Mouse (Mus musculus): Measurements from ENCODE around the gene Cdc73.
"Not testable (repeated sequence)": the region's sequence is repeated elsewhere in the genome, so short reads cannot be mapped to it uniquely, and the experiment has no call there.

Cdc73 gene

GRCm38 (mm10) chr1:143702741-143703262 lies at the start of gene Cdc73:
Gene Cdc73, minus strand, starts transcription at chr1:143702893.
- DNase-seq (ENCODE audit: low read depth) = peak; percentile 46

DNA sequence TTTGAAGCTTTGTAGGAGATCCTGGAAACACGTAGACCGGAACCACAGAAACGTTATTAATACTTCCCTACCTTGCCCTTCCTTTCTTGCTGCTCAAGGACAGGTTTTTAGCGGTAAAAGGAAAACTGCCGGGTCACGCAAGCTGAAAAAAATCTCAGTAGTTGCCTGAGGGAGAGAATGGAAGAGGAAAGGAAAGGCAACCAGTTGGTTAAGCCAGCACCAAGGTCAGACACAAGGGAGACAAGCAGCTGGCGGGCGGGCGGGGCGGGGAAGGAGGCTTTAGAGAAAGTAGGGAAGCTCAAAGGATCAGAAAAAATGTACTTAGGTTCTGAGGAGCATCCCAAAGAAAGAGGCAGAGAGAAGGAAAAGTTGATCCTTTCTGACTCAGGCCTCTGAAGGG lies 43.2 kb upstream of the Cdc73 start:
- no peak for DNase-seq (ENCODE audit: low read depth)

- no peak for DNase-seq (ENCODE audit: low read depth)
These were observed 39.5 kb upstream of the Cdc73 start for GRCm38 (mm10) chr1:143742186-143742585.

DNA sequence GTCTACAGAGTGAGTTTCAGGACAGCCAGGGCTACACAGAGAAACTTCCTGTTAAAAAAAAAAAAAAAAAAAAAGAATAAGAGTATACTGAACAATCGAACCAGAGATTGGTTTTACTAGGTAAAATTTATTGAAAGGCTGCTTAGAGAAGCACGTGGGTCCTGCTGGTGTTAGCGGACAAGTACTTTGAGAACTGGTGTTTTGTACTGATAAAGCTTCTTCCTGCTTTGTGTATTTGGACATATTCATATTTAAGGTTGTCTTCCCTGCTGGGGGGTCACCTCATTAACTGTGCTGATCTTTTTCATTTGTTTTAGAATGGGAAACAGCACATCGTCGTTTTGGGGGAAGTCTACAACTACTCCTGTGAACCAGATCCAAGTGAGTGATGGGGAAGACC lies 38.6 kb upstream of the Cdc73 start:
- no peak for DNase-seq (ENCODE audit: low read depth)

DNA sequence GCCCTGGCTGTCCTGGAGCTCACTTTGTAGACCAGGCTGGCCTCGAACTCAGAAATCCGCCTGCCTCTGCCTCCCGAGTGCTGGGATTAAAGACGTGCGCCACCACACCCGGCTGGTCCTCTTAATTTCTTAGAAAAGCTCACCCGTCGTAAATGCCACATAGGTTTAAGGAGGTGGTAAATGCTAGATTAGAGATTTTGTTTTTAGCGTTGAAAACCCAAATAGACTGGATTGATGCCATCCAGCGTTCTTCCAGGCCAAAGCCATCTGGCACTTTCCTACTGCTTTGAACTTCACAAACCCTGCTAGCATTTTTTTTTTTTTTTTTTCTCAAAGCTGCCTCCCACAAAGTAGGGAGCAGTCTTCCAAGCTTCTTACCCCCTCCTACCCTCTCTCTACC lies 37.9 kb upstream of the Cdc73 start:
- no peak for DNase-seq (ENCODE audit: low read depth)

DNA sequence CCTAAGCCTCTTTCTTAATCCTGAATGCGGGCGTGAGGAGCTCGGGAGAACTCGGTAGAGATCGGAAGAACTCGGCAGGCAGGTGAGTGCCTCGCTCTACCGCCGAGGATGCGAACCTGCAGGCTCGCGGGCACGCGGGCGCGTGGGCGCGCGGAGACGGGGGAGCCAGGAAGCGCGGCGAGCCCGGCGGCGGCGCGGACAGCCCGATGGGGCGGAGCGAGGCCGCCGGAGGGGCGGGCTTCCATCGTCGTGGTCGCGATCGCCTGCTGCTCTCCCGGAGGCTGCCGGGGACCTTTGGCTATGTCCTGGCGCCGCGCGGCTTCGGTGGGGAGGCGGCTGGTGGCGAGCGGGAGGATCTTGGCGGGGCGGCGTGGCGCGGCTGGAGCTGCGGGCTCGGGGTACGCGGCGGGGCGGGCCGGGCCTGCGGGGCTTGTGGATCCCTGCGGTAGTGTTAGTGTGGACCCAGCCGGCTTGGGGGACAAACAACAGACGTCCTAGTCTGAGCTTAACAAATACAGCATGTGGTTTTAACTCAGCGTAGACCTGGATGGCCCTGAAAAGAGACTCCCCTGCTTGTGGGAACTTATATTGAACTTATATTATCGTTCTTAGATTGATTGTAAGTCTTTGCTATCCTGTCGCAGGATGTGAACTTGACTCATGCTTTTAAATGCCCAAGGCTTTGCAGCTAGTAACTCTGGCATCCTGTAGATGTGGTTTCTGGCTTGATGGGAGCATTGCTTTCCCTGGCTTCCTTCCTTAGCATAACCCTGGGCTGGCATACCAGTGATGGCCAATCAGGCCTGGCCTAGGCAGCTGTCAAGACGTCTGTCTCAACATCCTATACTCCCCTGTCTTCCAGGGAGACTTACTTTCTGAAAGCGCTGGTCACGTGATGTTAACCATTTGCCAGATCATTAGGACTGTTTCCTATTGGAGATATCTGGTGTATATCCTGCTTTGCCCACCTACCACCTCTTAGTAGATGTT lies 37.0 kb upstream of the Cdc73 start:
- peak; percentile 54 for DNase-seq (ENCODE audit: low read depth)

GRCm38 (mm10) chr1:143738811-143739210 lies 36.1 kb upstream of the Cdc73 start:
- no peak for DNase-seq (ENCODE audit: low read depth)

DNA sequence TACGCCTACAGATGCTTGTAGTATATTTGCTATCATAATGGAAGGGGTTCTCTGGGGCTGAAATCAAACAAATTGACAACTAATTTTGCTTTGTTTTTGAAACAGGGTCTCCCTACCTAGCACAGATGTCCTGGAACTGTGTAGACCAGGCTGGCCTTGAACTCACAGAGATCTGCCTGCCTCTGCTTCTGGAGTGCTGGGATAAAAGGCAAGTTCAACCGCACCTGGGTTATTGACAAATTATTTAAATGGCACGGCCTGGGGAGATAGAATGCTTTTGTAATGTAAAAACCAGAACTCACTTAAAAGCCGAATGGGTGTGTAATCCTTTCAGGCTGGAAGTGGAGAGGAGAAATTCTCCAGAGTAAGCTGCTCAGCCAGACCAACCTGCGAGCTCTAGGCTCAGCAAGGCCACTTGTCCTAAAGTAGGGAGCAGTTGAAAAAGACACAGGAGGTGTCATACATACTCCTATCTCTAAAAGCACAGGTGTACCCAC lies 31.3 kb upstream of the Cdc73 start:
- no peak for DNase-seq (ENCODE audit: low read depth)

- no peak for DNase-seq (ENCODE audit: low read depth)
These were observed 29.0 kb upstream of the Cdc73 start for GRCm38 (mm10) chr1:143731691-143732090.

DNA sequence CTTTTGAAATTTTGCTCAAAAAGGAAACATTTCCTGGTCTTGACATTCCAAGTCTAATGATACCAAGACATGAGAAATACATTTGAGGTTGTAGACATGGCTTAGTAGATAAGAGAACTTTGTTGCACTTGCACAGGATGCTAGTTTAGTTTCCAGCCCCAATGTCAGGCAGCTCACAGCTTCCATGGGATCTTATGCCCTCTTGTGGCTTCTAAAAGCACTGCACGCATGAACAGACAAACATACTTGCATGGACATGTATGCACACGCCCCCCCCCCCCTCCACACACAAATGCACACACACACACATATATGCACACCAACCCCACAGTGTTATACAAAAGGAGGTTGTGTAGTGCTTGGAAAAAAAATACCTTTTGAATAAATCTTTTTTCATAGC lies 28.2 kb upstream of the Cdc73 start:
- DNase-seq (ENCODE audit: low read depth) = no peak

- DNase-seq (ENCODE audit: low read depth) = no peak
These were observed 25.2 kb upstream of the Cdc73 start for GRCm38 (mm10) chr1:143727701-143728445.

DNA sequence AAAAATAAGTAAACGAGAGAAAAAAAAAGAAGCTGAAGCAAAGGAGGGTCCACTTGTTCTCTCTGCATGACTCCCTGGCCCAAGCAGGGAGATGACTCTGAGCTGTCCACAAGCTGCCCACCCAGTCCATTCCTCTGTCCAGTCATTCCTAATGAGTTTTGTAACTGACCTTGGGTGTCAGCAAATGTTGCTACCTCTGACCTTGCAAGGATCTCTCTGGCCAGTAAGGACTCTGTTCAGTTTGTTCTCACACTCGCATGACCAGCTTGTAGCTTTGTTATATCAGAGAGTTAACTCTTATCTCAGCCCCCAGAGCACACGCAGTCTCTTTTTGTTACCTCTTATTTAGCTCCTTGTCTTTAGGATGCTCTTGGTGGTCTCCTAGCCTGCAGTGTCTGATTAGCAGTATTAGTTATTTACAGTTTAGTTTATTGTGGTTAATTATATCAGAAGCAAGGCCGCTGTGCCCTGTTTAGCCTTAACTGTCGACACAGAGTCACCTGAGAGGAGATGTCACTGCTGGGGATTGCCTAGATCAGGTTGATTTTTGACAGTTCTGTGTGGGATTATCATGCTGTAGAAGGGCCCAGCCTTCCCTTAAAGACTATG lies 21.9 kb upstream of the Cdc73 start:
- DNase-seq (ENCODE audit: low read depth) = no peak

- not testable (repeated sequence) for DNase-seq (ENCODE audit: low read depth)
These were observed 13.3 kb upstream of the Cdc73 start, which contains the start of gene Glrx2 for GRCm38 (mm10) chr1:143716038-143716437. Gene Glrx2, plus strand, starts transcription at chr1:143716338.

DNA sequence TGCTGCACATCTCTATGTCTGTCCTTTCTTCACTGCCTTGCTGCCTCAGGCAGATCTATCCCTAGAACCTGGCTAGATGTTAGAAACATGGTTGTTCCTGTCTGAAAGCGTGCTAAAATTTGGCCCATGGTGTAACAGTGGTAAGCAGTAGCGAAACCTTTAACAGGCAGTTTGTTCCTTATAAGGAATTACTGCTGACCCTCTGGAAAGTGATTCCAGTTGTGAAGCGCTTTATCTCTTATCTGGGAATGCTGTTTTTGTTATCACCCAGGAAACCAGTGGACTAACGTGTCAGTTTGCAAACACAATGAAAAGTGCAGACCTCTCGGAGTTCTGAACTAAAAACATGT lies 7.9 kb upstream of the Cdc73 start:
- no peak for DNase-seq (ENCODE audit: low read depth)

- DNase-seq (ENCODE audit: low read depth) = no peak
These were observed 7.4 kb upstream of the Cdc73 start for GRCm38 (mm10) chr1:143709966-143710626.

DNA sequence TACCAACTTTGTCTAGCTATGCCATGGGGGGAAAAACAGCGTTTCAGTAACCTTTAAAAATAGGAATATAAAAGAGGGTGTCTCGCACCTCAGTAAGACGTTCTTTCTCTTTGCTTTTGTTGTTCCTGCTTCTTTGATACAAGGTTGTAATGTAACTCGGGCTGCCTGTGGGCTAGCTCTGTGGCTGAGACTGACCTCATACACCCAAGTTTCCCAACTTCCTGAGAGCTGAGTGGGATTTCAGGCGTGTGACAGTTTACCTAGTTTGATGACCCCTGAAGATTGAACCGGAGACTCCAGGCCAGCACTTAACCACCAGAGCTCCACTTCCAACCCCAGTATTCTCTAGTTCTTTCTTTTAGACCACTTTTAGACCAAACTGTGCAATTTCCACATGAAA lies 5.7 kb upstream of the Cdc73 start:
- DNase-seq (ENCODE audit: low read depth) = no peak

GRCm38 (mm10) chr1:143707006-143707405 lies 4.3 kb upstream of the Cdc73 start:
- no peak for DNase-seq (ENCODE audit: low read depth)

DNA sequence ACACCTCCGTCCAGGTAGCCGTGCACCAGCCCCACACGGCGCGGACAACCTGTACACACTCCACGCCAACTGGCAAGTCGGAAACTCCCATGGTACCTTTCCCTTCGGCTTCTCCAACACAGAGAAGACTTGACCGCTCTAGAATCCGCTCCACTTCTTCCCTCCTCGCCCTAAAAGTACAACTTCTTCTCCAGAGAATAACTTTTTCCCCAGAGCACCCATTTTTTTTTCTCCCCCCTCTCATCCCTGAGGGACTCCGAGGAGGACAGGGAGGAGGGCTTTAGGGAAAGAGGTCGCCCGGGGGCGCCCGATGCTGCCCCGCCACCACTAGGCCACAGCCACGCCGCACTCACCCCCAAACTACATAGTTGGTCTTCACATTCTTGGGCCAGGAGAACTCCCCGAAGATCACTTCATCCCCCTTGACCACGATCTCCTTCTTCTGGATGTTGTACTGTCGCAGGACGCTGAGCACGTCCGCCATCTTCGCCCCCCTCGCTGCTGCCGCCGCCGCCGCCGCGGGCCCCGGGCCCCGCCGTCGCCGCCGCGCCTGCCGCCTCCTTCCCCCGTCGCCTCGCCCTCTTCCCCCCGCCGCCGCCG lies 452 bp downstream of the Cdc73 start:
- DNase-seq (ENCODE audit: low read depth) = no peak

DNA sequence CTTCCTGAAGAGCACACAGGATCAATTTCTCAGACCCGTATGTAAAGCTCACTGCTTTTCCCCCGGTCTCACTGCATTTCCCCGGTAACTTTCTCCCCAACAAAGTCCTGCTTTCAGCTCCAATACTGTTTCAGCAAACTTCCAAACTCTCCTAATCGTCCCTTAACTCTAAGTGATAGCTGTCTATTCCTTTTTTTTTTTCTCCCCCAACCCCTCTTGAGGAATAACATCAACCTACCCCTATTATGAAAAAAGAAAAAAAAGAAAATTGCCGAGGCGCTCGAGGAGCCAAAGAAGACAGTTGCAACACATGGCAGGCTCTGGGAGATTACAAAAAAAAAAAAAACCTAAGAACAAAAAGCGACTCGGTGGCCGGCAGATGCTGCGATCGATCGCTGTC lies 957 bp downstream of the Cdc73 start:
- no peak for DNase-seq (ENCODE audit: low read depth)

DNA sequence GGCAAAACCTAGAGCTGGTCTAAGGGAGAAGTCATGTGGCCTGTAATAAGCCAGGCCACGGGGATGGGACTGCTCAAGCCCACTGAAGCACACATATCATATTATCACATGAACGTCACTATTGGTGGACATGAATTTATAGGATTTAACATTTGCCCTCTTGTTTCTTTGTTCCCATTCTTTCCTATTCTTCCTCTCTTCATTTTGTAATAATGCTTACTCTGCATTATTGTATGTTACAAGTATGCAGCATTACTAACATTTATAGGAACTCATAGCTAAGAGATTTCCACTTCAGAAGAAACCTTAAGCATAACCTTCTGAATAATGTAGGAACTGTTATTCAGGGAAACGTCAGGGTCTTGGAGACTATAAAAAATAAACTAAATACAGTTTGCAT lies 17.8 kb downstream of the Cdc73 start:
- no peak for DNase-seq (ENCODE audit: low read depth)

DNA sequence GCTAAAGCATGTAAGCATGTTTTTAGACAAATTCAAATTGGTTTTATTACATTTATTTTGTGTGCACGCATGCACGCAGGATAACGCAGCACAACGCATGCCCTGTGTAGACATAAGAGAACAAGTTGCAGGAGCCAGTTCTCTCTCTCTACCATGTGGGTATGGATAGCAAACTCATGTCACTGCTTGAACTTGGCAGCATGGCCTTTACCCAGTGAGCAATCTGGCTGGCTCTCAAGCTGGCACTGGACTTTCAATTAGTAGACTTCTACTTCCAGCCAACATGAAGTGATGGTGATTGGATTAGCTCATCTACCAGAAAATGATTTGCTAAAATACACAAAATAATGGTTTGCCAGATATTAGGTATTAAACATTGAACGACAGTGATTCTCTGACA lies 21.6 kb downstream of the Cdc73 start:
- no peak for DNase-seq (ENCODE audit: low read depth)
